Mouse (Mus musculus): ENCODE results near the gene Cacnb1. TPM values are rescaled to one million over a fixed set of nuclear protein-coding genes. Genes with fewer than 3 reads are reported as not detected.
A peak's percentile ranks its signal among the peaks of the same experiment; 100 is the strongest.

The Cacnb1 gene
- total RNA-seq, 2 experiments from 2014 or later: 154 to 170 TPM

- DNase-seq (ENCODE audit: low spot score in 2 of 2): no peak
Observed at GRCm38 (mm10) chr11:98044074-98044473, 21.2 kb upstream of the Cacnb1 start.

- no peak for DNase-seq (ENCODE audit: low spot score in 2 of 2)
Observed at GRCm38 (mm10) chr11:98042741-98043140, 19.9 kb upstream of the Cacnb1 start.

- DNase-seq (ENCODE audit: low spot score in 2 of 2): no peak
Observed at GRCm38 (mm10) chr11:98040975-98041374, 18.1 kb upstream of the Cacnb1 start.

GRCm38 (mm10) chr11:98037871-98038270 lies 15.0 kb upstream of the Cacnb1 start:
- peak; percentile 74 to 83 for DNase-seq (ENCODE audit: low spot score in 2 of 2)

- DNase-seq (ENCODE audit: low spot score in 2 of 2): peak; percentile 56 to 58
Observed at GRCm38 (mm10) chr11:98035977-98036377, 13.1 kb upstream of the Cacnb1 start.

GRCm38 (mm10) chr11:98034840-98035239 lies 12.0 kb upstream of the Cacnb1 start:
- no peak for DNase-seq (ENCODE audit: low spot score in 2 of 2)

- DNase-seq (ENCODE audit: low spot score in 2 of 2): peak in 1 of 2 experiments; percentile 34
Observed at GRCm38 (mm10) chr11:98034061-98034460, 11.2 kb upstream of the Cacnb1 start.

- DNase-seq (ENCODE audit: low spot score in 2 of 2): peak; percentile 75 to 90
Observed at GRCm38 (mm10) chr11:98031443-98031770, 8.6 kb upstream of the Cacnb1 start.

GRCm38 (mm10) chr11:98030701-98031442 lies 8.0 kb upstream of the Cacnb1 start:
- no peak for DNase-seq (ENCODE audit: low spot score in 2 of 2)

GRCm38 (mm10) chr11:98027785-98028184 lies 5.0 kb upstream of the Cacnb1 start:
- no peak for DNase-seq (ENCODE audit: low spot score in 2 of 2)

GRCm38 (mm10) chr11:98027297-98027688 lies 4.5 kb upstream of the Cacnb1 start:
- DNase-seq (ENCODE audit: low spot score in 2 of 2): no peak

- DNase-seq (ENCODE audit: low spot score in 2 of 2): peak; percentile 90 to 91
Observed at GRCm38 (mm10) chr11:98026570-98027296, 3.9 kb upstream of the Cacnb1 start, which contains the start of gene Rpl19. TSS of gene Rpl19 (plus strand) at chr11:98026710.

GRCm38 (mm10) chr11:98026248-98026569 lies 3.4 kb upstream of the Cacnb1 start:
- DNase-seq (ENCODE audit: low spot score in 2 of 2): no peak

- DNase-seq (ENCODE audit: low spot score in 2 of 2): no peak
Observed at GRCm38 (mm10) chr11:98024516-98024915, 1.7 kb upstream of the Cacnb1 start.

- no peak for DNase-seq (ENCODE audit: low spot score in 2 of 2)
Observed at GRCm38 (mm10) chr11:98022253-98022554, 630 bp downstream of the Cacnb1 start.

GRCm38 (mm10) chr11:98021565-98022252 lies 1.1 kb downstream of the Cacnb1 start:
- peak in 1 of 2 experiments; percentile 67 for DNase-seq (ENCODE audit: low spot score in 2 of 2)

GRCm38 (mm10) chr11:98021118-98021517 lies 1.7 kb downstream of the Cacnb1 start:
- DNase-seq (ENCODE audit: low spot score in 2 of 2): no peak

GRCm38 (mm10) chr11:98020710-98021109 lies 2.1 kb downstream of the Cacnb1 start:
- DNase-seq (ENCODE audit: low spot score in 2 of 2): no peak

GRCm38 (mm10) chr11:98019883-98020610 lies 2.8 kb downstream of the Cacnb1 start:
- DNase-seq (ENCODE audit: low spot score in 2 of 2): no peak

- peak; percentile 75 to 87 for DNase-seq (ENCODE audit: low spot score in 2 of 2)
Observed at GRCm38 (mm10) chr11:98018858-98019641, 3.8 kb downstream of the Cacnb1 start.

- no peak for DNase-seq (ENCODE audit: low spot score in 2 of 2)
Observed at GRCm38 (mm10) chr11:98018222-98018621, 4.6 kb downstream of the Cacnb1 start.
